Mouse (Mus musculus): ENCODE measurements around the gene Meltf. TPM values are rescaled to one million over a fixed set of nuclear protein-coding genes. Genes with fewer than 3 reads are reported as not detected.

The Meltf gene
- polyA plus RNA-seq, 2 experiments, result 0.03 to 0.06 TPM

- Histone ChIP-seq H3K9me3 (ENCODE audit: control insufficient read depth, low read length) (no peaks in the 10 kb centered on the region), H3K9ac (replicated peaks) (no peak overlapping the region), H3K4me2 (ENCODE audit: low read depth) (no peak overlapping the region), H3K36me3 (replicated peaks; ENCODE audit: control insufficient read depth, insufficient read depth, low read depth) (no peaks in the 10 kb centered on the region), H3K4me1 (replicated peaks; ENCODE audit: control insufficient read depth in 2 of 2, insufficient read depth in 2 of 2, low read length in 1 of 2) (no peaks in the 10 kb centered on the region), H3K27me3 (ENCODE audit: control insufficient read depth, insufficient read depth, low read length) (no peaks in the 10 kb centered on the region), H3K4me3 (ENCODE audit: insufficient read depth in 1 of 2, low read depth in 2 of 2, low read length in 2 of 2) (no peak overlapping the region), H3K27ac (no peak overlapping the region)
- 61% methylated on average over 2 of the region's 2 CpGs for WGBS (ENCODE audit: insufficient replicate concordance)
- TF ChIP-seq CTCF (IDR thresholded peaks at IDR 0.05; ENCODE audit: low read depth) (no peak), EP300 (IDR thresholded peaks at IDR 0.05; ENCODE audit: low read depth) (no peak)
- DNase-seq (ENCODE audit: low read depth in 3 of 3, low spot score in 3 of 3) (no peak), ATAC-seq (ENCODE audit: insufficient read depth) (no peak)
Measured at GRCm38 (mm10) chr16:31834662-31835318, 43.8 kb upstream of the Meltf start.

GRCm38 (mm10) chr16:31837362-31837761 is 41.2 kb upstream of the Meltf start:
- TF ChIP-seq EP300 (IDR thresholded peaks at IDR 0.05; ENCODE audit: low read depth) (no peak), CTCF (IDR thresholded peaks at IDR 0.05; ENCODE audit: low read depth) (no peak)
- Histone ChIP-seq H3K27ac (no peak overlapping the region), H3K9me3 (ENCODE audit: control insufficient read depth, low read length) (no peaks in the 10 kb centered on the region), H3K4me3 (ENCODE audit: insufficient read depth in 1 of 2, low read depth in 2 of 2, low read length in 2 of 2) (no peak overlapping the region), H3K4me2 (ENCODE audit: low read depth) (no peak overlapping the region), H3K9ac (replicated peaks) (no peak overlapping the region), H3K36me3 (replicated peaks; ENCODE audit: control insufficient read depth, insufficient read depth, low read depth) (no peaks in the 10 kb centered on the region; the same call in 1 of the 2 replicates), H3K27me3 (ENCODE audit: control insufficient read depth, insufficient read depth, low read length) (no peaks in the 10 kb centered on the region), H3K4me1 (replicated peaks; ENCODE audit: control insufficient read depth in 2 of 2, insufficient read depth in 2 of 2, low read length in 1 of 2) (no peaks in the 10 kb centered on the region)
- ATAC-seq (ENCODE audit: insufficient read depth) (no peak), DNase-seq (ENCODE audit: low read depth in 3 of 3, low spot score in 3 of 3) (no peak)
- WGBS (ENCODE audit: insufficient replicate concordance), result 69% methylated on average over 3 of the region's 3 CpGs

GRCm38 (mm10) chr16:31844246-31844645 is 34.4 kb upstream of the Meltf start:
- 88% methylated on average over 3 of the region's 3 CpGs for WGBS (ENCODE audit: insufficient replicate concordance)
- H3K4me1 ChIP-seq (replicated peaks; ENCODE audit: control insufficient read depth in 2 of 2, insufficient read depth in 2 of 2, low read length in 1 of 2), result no peaks in the 10 kb centered on the region
- H3K9me3 ChIP-seq (ENCODE audit: control insufficient read depth, low read length), result no peaks in the 10 kb centered on the region
- no peak overlapping the region for H3K4me2 ChIP-seq (ENCODE audit: low read depth)
- H3K27me3 ChIP-seq (ENCODE audit: control insufficient read depth, insufficient read depth, low read length), result no peaks in the 10 kb centered on the region
- H3K27ac ChIP-seq, result no peak overlapping the region
- DNase-seq (ENCODE audit: low read depth in 3 of 3, low spot score in 3 of 3), result no peak
- TF ChIP-seq CTCF (IDR thresholded peaks at IDR 0.05; ENCODE audit: low read depth) (no peak), EP300 (IDR thresholded peaks at IDR 0.05; ENCODE audit: low read depth) (no peak)
- no peak for ATAC-seq (ENCODE audit: insufficient read depth)
- H3K36me3 ChIP-seq (replicated peaks; ENCODE audit: control insufficient read depth, insufficient read depth, low read depth), result no peaks in the 10 kb centered on the region; the same call in none of the 2 replicates
- H3K9ac ChIP-seq (replicated peaks), result no peak overlapping the region
- no peak overlapping the region for H3K4me3 ChIP-seq (ENCODE audit: insufficient read depth in 1 of 2, low read depth in 2 of 2, low read length in 2 of 2)

- 84% methylated on average over 10 of the region's 10 CpGs for WGBS (ENCODE audit: insufficient replicate concordance)
- Histone ChIP-seq H3K27me3 (ENCODE audit: control insufficient read depth, insufficient read depth, low read length) (no peaks in the 10 kb centered on the region), H3K9ac (replicated peaks) (no peak overlapping the region), H3K9me3 (ENCODE audit: control insufficient read depth, low read length) (no peaks in the 10 kb centered on the region), H3K4me2 (ENCODE audit: low read depth) (no peak overlapping the region), H3K4me1 (replicated peaks; ENCODE audit: control insufficient read depth in 2 of 2, insufficient read depth in 2 of 2, low read length in 1 of 2) (no peaks in the 10 kb centered on the region), H3K27ac (no peak overlapping the region), H3K4me3 (ENCODE audit: insufficient read depth in 1 of 2, low read depth in 2 of 2, low read length in 2 of 2) (no peak overlapping the region), H3K36me3 (replicated peaks; ENCODE audit: control insufficient read depth, insufficient read depth, low read depth) (no peaks in the 10 kb centered on the region; the same call in none of the 2 replicates)
- ATAC-seq (ENCODE audit: insufficient read depth) (no peak), DNase-seq (ENCODE audit: low read depth in 3 of 3, low spot score in 3 of 3) (no peak)
- TF ChIP-seq EP300 (IDR thresholded peaks at IDR 0.05; ENCODE audit: low read depth) (no peak), CTCF (IDR thresholded peaks at IDR 0.05; ENCODE audit: low read depth) (no peak)
Measured at GRCm38 (mm10) chr16:31846763-31847162, 31.8 kb upstream of the Meltf start.

GRCm38 (mm10) chr16:31863920-31864319 is 14.7 kb upstream of the Meltf start:
- no peaks in the 10 kb centered on the region for H3K9me3 ChIP-seq (ENCODE audit: control insufficient read depth, low read length)
- H3K4me1 ChIP-seq (replicated peaks; ENCODE audit: control insufficient read depth in 2 of 2, insufficient read depth in 2 of 2, low read length in 1 of 2), result no peaks in the 10 kb centered on the region
- peaks cover 11% of the 10 kb centered on the region for H3K36me3 ChIP-seq (replicated peaks; ENCODE audit: control insufficient read depth, insufficient read depth, low read depth)
- WGBS (ENCODE audit: insufficient replicate concordance), result 79% methylated on average over 5 of the region's 5 CpGs
- DNase-seq (ENCODE audit: low read depth in 3 of 3, low spot score in 3 of 3) (no peak), ATAC-seq (ENCODE audit: insufficient read depth) (no peak)
- H3K9ac ChIP-seq (replicated peaks), result no peak overlapping the region
- H3K4me2 ChIP-seq (ENCODE audit: low read depth), result no peak overlapping the region
- no peaks in the 10 kb centered on the region for H3K27me3 ChIP-seq (ENCODE audit: control insufficient read depth, insufficient read depth, low read length)
- no peak overlapping the region for H3K27ac ChIP-seq
- H3K4me3 ChIP-seq (ENCODE audit: insufficient read depth in 1 of 2, low read depth in 2 of 2, low read length in 2 of 2), result no peak overlapping the region
- no peak for TF ChIP-seq EP300 (IDR thresholded peaks at IDR 0.05; ENCODE audit: low read depth)
- no peak for TF ChIP-seq CTCF (IDR thresholded peaks at IDR 0.05; ENCODE audit: low read depth)
